Mouse (Mus musculus) hindbrain, embryonic 14.5 days (tissue): Measurements from ENCODE around the gene Hjurp. TPM values are rescaled to one million over a fixed set of nuclear protein-coding genes. Genes with fewer than 3 reads are reported as not detected.

Experiments used
- ATAC-seq: fragments of 200-750 bp; cut with Nextera tagmentation; 2 replicates; pipeline ENCODE4 v1.8.0; 2017; ENCODE audit warnings: moderate number of reproducible peaks, mild to moderate bottlenecking, moderate TSS enrichment, moderate library complexity; ENCODE audit not compliant: low FRiP score
- DNase-seq: peaks from one replicate; pipeline ENCODE4 v3.0.0-alpha.2; 2015; ENCODE audit warnings: low spot score
- H3K27ac ChIP-seq: fragments of 300-500 bp; sonication (generic); 2 replicates; pipeline ENCODE4 v1.5.1; 2014; ENCODE audit warnings: mild to moderate bottlenecking, moderate library complexity
- H3K27me3 ChIP-seq: fragments of 300-500 bp; sonication (generic); 2 replicates; pipeline ENCODE4 v1.6.1; 2014; ENCODE audit warnings: mild to moderate bottlenecking, low read length, mixed read lengths; ENCODE audit not compliant: control insufficient read depth, insufficient read depth
- H3K36me3 ChIP-seq: fragments of 300-500 bp; sonication (generic); replicated peaks from 2 replicates; pipeline ENCODE4 v1.6.1; 2014; ENCODE audit not compliant: control insufficient read depth, insufficient read depth
- H3K4me1 ChIP-seq: fragments of 300-500 bp; sonication (generic); replicated peaks from 2 replicates; pipeline ENCODE4 v1.6.1; 2014; ENCODE audit warnings: antibody characterized with exemption, low read length, mixed read lengths; ENCODE audit not compliant: control insufficient read depth, insufficient read depth
- H3K4me2 ChIP-seq: fragments of 300-500 bp; sonication (generic); replicated peaks from 2 replicates; pipeline ENCODE4 v1.6.1; 2014; ENCODE audit warnings: mild to moderate bottlenecking, moderate library complexity
- H3K4me3 ChIP-seq: fragments of 300-500 bp; sonication (generic); replicated peaks from 2 replicates; pipeline ENCODE4 v1.5.1; 2014; ENCODE audit warnings: mild to moderate bottlenecking, low read length
- H3K9ac ChIP-seq: fragments of 300-500 bp; sonication (generic); 2 replicates; pipeline ENCODE4 v1.6.1; 2014
- H3K9me3 ChIP-seq: fragments of 300-500 bp; sonication (generic); 2 replicates; pipeline ENCODE4 v1.6.1; 2016; ENCODE audit warnings: low read length; ENCODE audit not compliant: control insufficient read depth
- WGBS: fragments of 180-500 bp; shearing (Covaris S2); extraction: QIAGEN DNeasy Blood & Tissue Kit; methylation state at CpG from one replicate; pipeline ENCODE4 v1.1.7; 2014; 5-methylcytosine and 5-hydroxymethylcytosine counted together
- polyA plus RNA-seq: library from polyadenylated mRNA; unstranded; fragments of >200 nt; fragmentation: Nextera tagmentation; extraction: Ambion mirVana; gene quantifications from 2 replicates; pipeline ENCODE4 v1.2.1, GENCODE M21; 2014

The Hjurp gene
- polyA plus RNA-seq, 1 experiment from 2014 or later: 64.1 TPM

- H3K27ac ChIP-seq: no peak overlapping the region
- no peaks in the 10 kb centered on the region for H3K27me3 ChIP-seq
- peaks cover 44% of the 10 kb centered on the region for H3K9me3 ChIP-seq
- no peak for ATAC-seq
- H3K36me3 ChIP-seq: no peaks in the 10 kb centered on the region
- WGBS: 67% methylated on average over 2 of the region's 2 CpGs
- H3K4me2 ChIP-seq: no peak overlapping the region
- H3K4me1 ChIP-seq: no peaks in the 10 kb centered on the region
- H3K4me3 ChIP-seq: no peak overlapping the region
- peak; percentile 31 for DNase-seq
- no peak overlapping the region for H3K9ac ChIP-seq
Measured at GRCm38 (mm10) chr1:88217144-88217543, 60.3 kb downstream of the Hjurp start.

GRCm38 (mm10) chr1:88216551-88216950 is 60.9 kb downstream of the Hjurp start:
- no peak for ATAC-seq
- H3K36me3 ChIP-seq: no peaks in the 10 kb centered on the region
- H3K4me3 ChIP-seq: no peak overlapping the region
- H3K27me3 ChIP-seq: no peaks in the 10 kb centered on the region
- 56% methylated on average over 2 of the region's 2 CpGs for WGBS
- H3K9ac ChIP-seq: no peak overlapping the region
- DNase-seq: no peak
- no peak overlapping the region for H3K4me2 ChIP-seq
- no peak overlapping the region for H3K27ac ChIP-seq
- H3K9me3 ChIP-seq: peaks cover 46% of the 10 kb centered on the region
- no peaks in the 10 kb centered on the region for H3K4me1 ChIP-seq

- Histone ChIP-seq H3K36me3 (no peaks in the 10 kb centered on the region), H3K9ac (no peak overlapping the region), H3K27ac (no peak overlapping the region), H3K4me3 (no peak overlapping the region), H3K4me2 (no peak overlapping the region), H3K4me1 (no peaks in the 10 kb centered on the region), H3K9me3 (peaks cover 50% of the 10 kb centered on the region), H3K27me3 (no peaks in the 10 kb centered on the region)
- 0 out of 2 replicates have a peak, but pooled peaks have one; percentile 0 for ATAC-seq
- peak; percentile 27 for DNase-seq
- 73% methylated on average over 10 of the region's 10 CpGs for WGBS
Measured at GRCm38 (mm10) chr1:88215466-88216380, 61.7 kb downstream of the Hjurp start.

GRCm38 (mm10) chr1:88214462-88214952 is 62.9 kb downstream of the Hjurp start:
- Histone ChIP-seq H3K9ac (no peak overlapping the region), H3K4me3 (no peak overlapping the region), H3K9me3 (peaks cover 53% of the 10 kb centered on the region), H3K27me3 (no peaks in the 10 kb centered on the region), H3K36me3 (no peaks in the 10 kb centered on the region), H3K4me1 (no peaks in the 10 kb centered on the region), H3K4me2 (no peak overlapping the region), H3K27ac (no peak overlapping the region)
- 81% methylated on average over 2 of the region's 2 CpGs for WGBS
- DNase-seq (peak; percentile 23), ATAC-seq (0 out of 2 replicates have a peak, but pooled peaks have one; percentile 2)

- ATAC-seq (peak; percentile 26), DNase-seq (peak; percentile 22)
- WGBS: 83% methylated on average over 2 of the region's 2 CpGs
- H3K4me3 ChIP-seq: no peak overlapping the region
- no peaks in the 10 kb centered on the region for H3K27me3 ChIP-seq
- H3K9ac ChIP-seq: no peak overlapping the region
- H3K36me3 ChIP-seq: no peaks in the 10 kb centered on the region
- no peak overlapping the region for H3K27ac ChIP-seq
- no peak overlapping the region for H3K4me2 ChIP-seq
- H3K4me1 ChIP-seq: no peaks in the 10 kb centered on the region
- H3K9me3 ChIP-seq: peaks cover 53% of the 10 kb centered on the region
Measured at GRCm38 (mm10) chr1:88213766-88214461, 63.5 kb downstream of the Hjurp start.

- Histone ChIP-seq H3K4me3 (no peak overlapping the region), H3K4me1 (no peaks in the 10 kb centered on the region), H3K4me2 (no peak overlapping the region), H3K27me3 (no peaks in the 10 kb centered on the region), H3K9me3 (peaks cover 53% of the 10 kb centered on the region), H3K9ac (no peak overlapping the region), H3K36me3 (no peaks in the 10 kb centered on the region), H3K27ac (no peak overlapping the region)
- no peak for DNase-seq
- ATAC-seq: no peak
- WGBS: 83% methylated on average over 1 of the region's 1 CpGs
Measured at GRCm38 (mm10) chr1:88213061-88213460, 64.4 kb downstream of the Hjurp start.

Other genes starting within 250 kb of the Hjurp start
- gene Ugt1a10, start 222.2 kb downstream of the Hjurp start, polyA plus RNA-seq: not detected in 2 replicates
- not detected in 2 replicates for gene Ugt1a9, start 206.8 kb downstream of the Hjurp start, polyA plus RNA-seq
- gene Ugt1a8, start 189.8 kb downstream of the Hjurp start, polyA plus RNA-seq: not detected in 2 replicates
- gene Ugt1a7c, start 182.6 kb downstream of the Hjurp start, polyA plus RNA-seq: 1.3 and 1.5 TPM in 2 replicates
- 1.7 and 3.8 TPM in 2 replicates for gene Ugt1a6b, start 174.4 kb downstream of the Hjurp start, polyA plus RNA-seq
- gene Ugt1a6a, start 142.8 kb downstream of the Hjurp start, polyA plus RNA-seq: 4.0 and 5.0 TPM in 2 replicates
- gene Ugt1a5, start 111.6 kb downstream of the Hjurp start, polyA plus RNA-seq: not detected in 2 replicates
- gene Ugt1a2, start 77.0 kb downstream of the Hjurp start, polyA plus RNA-seq: not detected in 2 replicates
- 11.9 and 16.5 TPM in 2 replicates for gene Dnajb3, start 71.9 kb downstream of the Hjurp start, polyA plus RNA-seq
- gene Ugt1a1, start 65.7 kb downstream of the Hjurp start, polyA plus RNA-seq: not detected in 2 replicates
- gene Mroh2a, start 50.6 kb downstream of the Hjurp start, polyA plus RNA-seq: 1.1 and 2.0 TPM in 2 replicates
- 0.10 and 0.17 TPM in 2 replicates for gene Trpm8, start within 50 bp of the Hjurp start, polyA plus RNA-seq
- gene Spp2, start 129.3 kb upstream of the Hjurp start, polyA plus RNA-seq: 0.64 TPM in 1 of 2 replicates, not detected in the other
- gene Glrp1, start 232.4 kb upstream of the Hjurp start, polyA plus RNA-seq: not detected in 2 replicates